Mouse (Mus musculus) liver, adult (tissue): ENCODE measurements around the gene Abcg8.

ENCODE experiments used
- GATA4 ChIP-seq: IDR thresholded peaks from 2 replicates; pipeline ENCODE4 v1.6.1; 2014; ENCODE audit warnings: mild to moderate bottlenecking, low read length; ENCODE audit not compliant: insufficient replicate concordance

Gene Abcg8

GRCm38 (mm10) chr17:84675951-84676366 is at the start of gene Abcg8:
Abcg8 (plus strand) TSS chr17:84676302.
- TF ChIP-seq GATA4: no peak

GRCm38 (mm10) chr17:84626857-84627305 is 49.2 kb upstream of the Abcg8 start:
- no peak for TF ChIP-seq GATA4

- TF ChIP-seq GATA4: no peak
These were observed 48.4 kb upstream of the Abcg8 start for GRCm38 (mm10) chr17:84627721-84628120.

- no peak for TF ChIP-seq GATA4
These were observed 47.5 kb upstream of the Abcg8 start for GRCm38 (mm10) chr17:84628611-84629010.

- no peak for TF ChIP-seq GATA4
These were observed 44.3 kb upstream of the Abcg8 start for GRCm38 (mm10) chr17:84631836-84632235.

GRCm38 (mm10) chr17:84633443-84633842 is 42.7 kb upstream of the Abcg8 start:
- TF ChIP-seq GATA4: no peak

- TF ChIP-seq GATA4: no peak
These were observed 39.8 kb upstream of the Abcg8 start for GRCm38 (mm10) chr17:84636328-84636727.

GRCm38 (mm10) chr17:84637971-84638370 is 38.1 kb upstream of the Abcg8 start:
- no peak for TF ChIP-seq GATA4

GRCm38 (mm10) chr17:84639796-84640378 is 36.2 kb upstream of the Abcg8 start:
- TF ChIP-seq GATA4: no peak

- no peak for TF ChIP-seq GATA4
These were observed 34.2 kb upstream of the Abcg8 start for GRCm38 (mm10) chr17:84641893-84642292.

- TF ChIP-seq GATA4: no peak
These were observed 33.8 kb upstream of the Abcg8 start for GRCm38 (mm10) chr17:84642324-84642723.

- no peak for TF ChIP-seq GATA4
These were observed 31.6 kb upstream of the Abcg8 start for GRCm38 (mm10) chr17:84644292-84645050.

GRCm38 (mm10) chr17:84645119-84645518 is 31.0 kb upstream of the Abcg8 start:
- no peak for TF ChIP-seq GATA4

- no peak for TF ChIP-seq GATA4
These were observed 30.2 kb upstream of the Abcg8 start for GRCm38 (mm10) chr17:84645894-84646293.

GRCm38 (mm10) chr17:84646477-84646876 is 29.6 kb upstream of the Abcg8 start:
- no peak for TF ChIP-seq GATA4

GRCm38 (mm10) chr17:84647630-84648029 is 28.5 kb upstream of the Abcg8 start:
- no peak for TF ChIP-seq GATA4

GRCm38 (mm10) chr17:84650302-84651017 is 25.6 kb upstream of the Abcg8 start:
- no peak for TF ChIP-seq GATA4

- no peak for TF ChIP-seq GATA4
These were observed 22.6 kb upstream of the Abcg8 start for GRCm38 (mm10) chr17:84653544-84653943.
